Mouse (Mus musculus): ENCODE data around the gene Lta.

DNA sequence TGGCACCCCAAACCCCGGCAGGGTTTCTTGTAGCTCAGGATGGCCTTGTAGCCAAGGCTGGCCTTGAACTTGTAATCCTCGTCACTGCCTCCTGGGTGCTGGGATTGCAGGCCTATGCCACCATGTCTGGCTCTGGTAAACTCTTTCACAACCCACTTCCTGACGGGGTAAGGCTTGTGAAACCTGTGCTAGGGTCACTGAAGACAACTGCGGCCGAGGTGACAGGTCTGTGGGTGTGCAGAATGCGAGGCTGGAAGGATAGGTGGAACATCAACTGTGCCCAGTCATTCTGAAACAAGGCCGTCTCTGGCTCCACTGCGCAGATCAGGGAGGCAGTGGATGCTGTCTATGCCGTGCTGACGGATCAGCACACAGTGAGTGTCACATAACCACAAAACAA lies 25.9 kb upstream of the Lta start:
- no peak for TF ChIP-seq CTCF (conservative IDR thresholded peaks at IDR 0.05; ENCODE audit: low read length)
- no peak for TF ChIP-seq POU5F1 (IDR thresholded peaks at IDR 0.05; ENCODE audit: borderline replicate concordance, low read length)

Data from E14TG2a.4 (cell line).